Mouse (Mus musculus): ENCODE results near the gene 2510009E07Rik.
"Not testable (repeated sequence)": the region's sequence is repeated elsewhere in the genome, so short reads cannot be mapped to it uniquely, and the experiment has no call there.

The 2510009E07Rik gene

GRCm38 (mm10) chr16:21676791-21677190 lies 17.7 kb downstream of the 2510009E07Rik start:
- no peak for DNase-seq (ENCODE audit: extremely low spot score, low spot score)

DNA sequence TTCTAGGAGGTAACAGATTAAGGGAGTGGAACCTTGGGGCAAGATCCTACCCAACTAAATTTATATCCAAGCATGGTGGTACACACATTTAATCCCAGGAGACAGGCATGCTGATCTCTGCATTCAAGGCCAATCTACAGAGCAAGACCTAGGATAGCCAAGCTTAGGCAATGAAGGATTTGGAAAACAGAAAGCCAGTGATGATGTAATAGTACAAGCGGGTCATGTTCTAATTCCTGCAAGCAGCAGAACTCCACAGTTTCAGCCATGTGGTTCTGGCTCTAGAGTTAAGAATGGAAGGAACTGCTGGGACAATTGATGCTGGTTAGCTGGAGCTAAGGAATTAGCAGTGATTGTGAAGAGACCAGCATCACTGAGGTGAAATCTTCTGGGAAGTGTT lies 20.8 kb downstream of the 2510009E07Rik start:
- not testable (repeated sequence) for DNase-seq (ENCODE audit: extremely low spot score, low spot score)

DNA sequence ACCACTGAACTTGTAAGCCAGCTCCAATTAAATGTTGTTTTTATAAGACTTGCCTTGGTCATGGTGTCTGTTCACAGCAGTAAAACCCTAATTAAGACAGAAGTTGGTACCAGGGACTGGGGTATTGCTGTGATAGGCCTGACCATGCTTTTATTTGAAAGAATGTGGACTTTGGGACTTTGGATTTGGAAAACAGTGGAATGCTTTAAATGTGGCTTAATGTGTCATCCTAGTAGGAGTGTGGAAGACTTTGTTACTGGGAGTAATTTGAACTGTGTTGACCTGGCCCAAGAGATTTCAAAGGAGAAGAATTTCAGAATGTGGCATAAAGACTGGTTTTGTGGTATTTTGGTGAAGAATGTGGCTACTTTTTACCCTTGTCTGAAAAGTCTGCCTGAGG lies 21.4 kb downstream of the 2510009E07Rik start:
- not testable (repeated sequence) for DNase-seq (ENCODE audit: extremely low spot score, low spot score)

- DNase-seq (ENCODE audit: extremely low spot score, low spot score) = no peak
These were observed 22.6 kb downstream of the 2510009E07Rik start for GRCm38 (mm10) chr16:21671878-21672277.

GRCm38 (mm10) chr16:21665423-21665986 lies 29.0 kb downstream of the 2510009E07Rik start:
- DNase-seq (ENCODE audit: extremely low spot score, low spot score) = no peak

DNA sequence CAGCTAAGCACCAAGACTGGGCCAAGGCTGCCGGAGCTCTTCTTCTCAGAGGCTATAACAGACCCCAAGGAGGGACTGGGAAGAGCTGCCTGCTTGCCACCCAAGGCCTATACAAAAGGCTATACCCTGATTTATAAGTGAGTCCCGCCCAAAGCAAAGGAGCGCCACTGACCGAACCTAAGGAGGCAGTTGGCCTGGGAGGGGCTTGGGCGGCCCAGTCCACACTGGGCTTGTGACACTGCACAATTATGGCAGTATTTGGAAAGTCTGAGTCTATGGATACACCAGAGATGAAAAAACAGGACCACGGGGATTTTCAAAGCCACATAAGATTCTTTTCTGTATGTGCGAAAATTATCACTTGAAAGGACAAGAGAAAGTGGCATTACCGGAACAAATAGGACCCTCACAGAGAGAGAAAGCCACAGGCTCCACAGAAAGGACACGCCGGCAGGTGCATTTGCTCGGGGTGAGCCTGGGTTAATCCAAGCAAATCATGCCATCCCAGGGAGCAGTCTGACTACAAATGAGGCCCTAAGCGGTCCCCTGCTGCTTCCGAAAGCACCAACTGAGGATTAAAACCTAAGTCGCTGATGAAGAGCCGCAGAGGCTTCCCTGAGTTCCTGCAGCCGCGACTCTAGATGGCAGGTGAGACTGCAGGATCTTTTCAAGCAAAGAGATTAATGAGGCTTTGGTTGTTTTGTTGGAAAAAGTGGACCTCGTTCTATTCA lies 29.7 kb downstream of the 2510009E07Rik start:
- no peak for DNase-seq (ENCODE audit: extremely low spot score, low spot score)

GRCm38 (mm10) chr16:21655961-21656360 lies 38.5 kb downstream of the 2510009E07Rik start:
- no peak for DNase-seq (ENCODE audit: extremely low spot score, low spot score)

- no peak for DNase-seq (ENCODE audit: extremely low spot score, low spot score)
These were observed 39.2 kb downstream of the 2510009E07Rik start for GRCm38 (mm10) chr16:21655291-21655690.

DNA sequence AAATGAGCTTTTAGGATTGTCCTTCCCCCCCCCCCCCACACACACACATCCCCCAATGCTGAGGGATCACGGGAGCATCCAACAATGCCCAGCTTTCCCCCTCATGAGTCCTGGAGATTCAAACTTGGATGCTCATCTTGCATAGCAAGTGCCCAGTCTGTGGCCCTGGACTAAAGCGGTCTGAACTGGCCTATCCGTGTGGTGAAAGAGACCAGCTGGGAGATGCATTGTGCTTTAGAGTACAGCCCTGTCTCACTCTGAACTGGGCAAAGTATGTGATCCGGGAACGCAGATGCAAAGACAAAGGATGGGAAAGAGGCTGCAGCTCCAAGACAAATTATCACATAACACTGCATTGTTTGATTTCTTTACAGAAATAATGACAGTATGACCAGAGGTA lies 40.1 kb downstream of the 2510009E07Rik start:
- no peak for DNase-seq (ENCODE audit: extremely low spot score, low spot score)

DNA sequence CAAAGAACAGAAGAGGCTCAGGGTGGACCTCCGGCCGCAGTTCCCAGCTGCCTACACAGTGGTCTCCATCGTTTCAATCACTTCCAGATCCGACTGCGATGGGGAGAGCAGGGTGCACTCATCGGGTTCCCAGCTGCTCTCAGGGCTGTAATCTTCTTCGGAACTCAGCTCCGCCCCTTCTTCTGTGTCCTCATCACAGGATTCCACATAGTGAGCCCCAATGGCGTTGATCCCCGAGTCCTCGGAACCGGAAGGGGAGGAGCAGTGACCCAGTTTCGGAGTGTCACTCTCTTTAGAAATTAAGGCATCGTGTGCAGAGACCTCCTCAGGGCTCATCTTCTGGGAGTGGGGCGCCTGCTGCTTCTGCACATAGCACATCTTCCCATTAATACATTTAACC lies 41.3 kb downstream of the 2510009E07Rik start:
- DNase-seq (ENCODE audit: extremely low spot score, low spot score) = no peak

- DNase-seq (ENCODE audit: extremely low spot score, low spot score) = no peak
These were observed 43.3 kb downstream of the 2510009E07Rik start for GRCm38 (mm10) chr16:21651161-21651560.

DNA sequence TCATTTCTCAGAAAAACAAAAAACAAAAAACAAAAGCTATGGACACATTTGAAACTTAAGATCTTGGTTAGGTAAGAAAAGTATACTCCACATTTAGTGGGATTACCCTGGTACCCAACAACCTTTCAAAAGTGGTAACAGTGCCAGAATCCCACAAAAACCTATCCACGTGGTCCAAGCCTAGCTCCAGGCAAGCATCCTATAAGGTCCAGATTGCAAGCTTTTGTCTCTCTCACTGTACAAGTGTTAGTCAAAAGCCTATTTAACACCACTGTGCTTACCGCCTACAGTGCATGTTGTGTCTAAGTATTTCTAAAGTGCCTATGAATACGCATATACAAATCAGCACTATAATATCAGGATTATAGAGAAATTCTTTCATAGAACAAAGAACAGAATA lies 44.2 kb downstream of the 2510009E07Rik start:
- no peak for DNase-seq (ENCODE audit: extremely low spot score, low spot score)

- no peak for DNase-seq (ENCODE audit: extremely low spot score, low spot score)
These were observed 45.7 kb downstream of the 2510009E07Rik start for GRCm38 (mm10) chr16:21648800-21649199.

DNA sequence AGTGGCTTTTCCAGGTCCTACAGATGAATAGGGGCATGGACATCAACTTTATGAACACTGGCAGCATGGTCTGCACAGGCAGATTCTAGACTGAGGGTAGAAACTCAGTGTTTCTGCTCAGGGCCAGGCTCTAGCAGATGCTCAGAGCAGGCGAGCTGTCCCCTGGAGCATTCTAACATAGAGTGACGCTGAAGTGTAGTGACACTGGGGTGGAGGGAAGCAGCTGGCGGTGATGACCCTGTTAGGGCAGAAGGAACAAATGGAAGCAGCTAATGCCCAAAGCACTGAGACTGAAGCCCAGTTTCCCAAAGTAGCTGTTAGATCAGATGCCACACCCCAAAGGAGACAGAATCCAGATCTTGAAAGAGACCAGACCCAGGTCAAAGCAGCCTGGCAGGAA lies 48.0 kb downstream of the 2510009E07Rik start:
- no peak for DNase-seq (ENCODE audit: extremely low spot score, low spot score)

DNA sequence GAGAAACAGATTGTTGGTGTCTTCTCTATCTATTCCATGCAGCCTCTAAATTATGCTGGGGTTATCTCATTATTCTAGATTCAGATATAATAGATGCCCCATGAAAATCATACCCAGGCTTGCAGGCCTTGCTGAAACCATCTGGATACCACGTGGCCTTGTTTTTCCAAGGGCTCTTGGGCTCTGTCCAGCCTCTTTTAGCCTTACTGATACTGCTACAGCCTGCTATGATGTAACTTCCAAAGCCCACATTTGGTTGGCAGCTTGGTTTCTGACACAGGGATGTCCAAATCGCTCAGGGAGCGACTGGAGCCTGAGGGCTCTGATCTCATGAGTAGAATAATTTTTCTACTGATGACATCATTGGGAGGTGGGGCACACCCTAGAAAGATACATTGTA lies 48.5 kb downstream of the 2510009E07Rik start:
- no peak for DNase-seq (ENCODE audit: extremely low spot score, low spot score)

GRCm38 (mm10) chr16:21644574-21644973 lies 49.9 kb downstream of the 2510009E07Rik start:
- DNase-seq (ENCODE audit: extremely low spot score, low spot score) = no peak

DNA sequence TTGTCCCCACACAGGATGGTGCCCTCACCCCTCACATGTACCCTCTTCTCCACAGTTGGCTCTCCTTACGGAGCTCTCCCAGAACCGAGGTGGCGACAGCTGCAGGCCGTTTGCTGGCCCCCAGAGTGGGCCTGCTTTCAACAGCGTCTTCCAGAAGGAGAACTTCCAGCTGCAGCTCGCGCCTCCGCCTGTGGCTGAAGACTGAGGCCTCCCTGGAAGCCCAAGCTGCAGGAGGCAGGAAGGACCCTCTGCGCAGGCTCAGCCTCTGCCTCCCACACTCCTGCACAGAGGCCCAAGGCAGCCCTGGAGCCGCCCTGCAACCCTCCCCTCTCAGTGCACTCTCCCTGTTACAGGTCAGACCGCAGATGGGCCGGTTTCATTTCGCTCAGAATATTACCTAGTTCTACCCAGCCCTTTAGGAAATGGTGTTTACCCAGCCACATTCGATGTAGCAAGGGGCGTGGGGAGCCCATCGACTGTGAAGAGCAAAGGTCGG lies 50.4 kb downstream of the 2510009E07Rik start:
- no peak for DNase-seq (ENCODE audit: extremely low spot score, low spot score)

DNA sequence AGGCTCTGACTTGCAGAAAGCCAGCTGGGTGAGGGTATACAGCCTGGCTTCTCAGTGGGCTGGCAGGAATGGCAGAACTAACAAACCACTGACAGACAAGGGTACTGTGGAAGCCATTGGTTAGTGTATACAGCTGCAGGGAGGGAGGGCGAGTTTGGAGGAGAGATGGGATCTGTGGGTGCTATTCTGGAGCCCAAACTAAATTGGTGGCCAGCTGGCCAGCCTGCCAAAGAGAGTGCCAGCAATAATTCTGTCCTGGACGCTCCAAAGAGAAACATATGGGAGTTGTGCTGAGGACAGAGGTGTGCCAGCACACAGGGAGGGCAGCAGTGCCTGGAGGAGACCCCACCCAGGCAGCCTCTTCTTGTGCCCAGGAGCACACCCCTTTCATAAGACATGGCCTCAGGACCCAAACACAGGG lies 50.8 kb downstream of the 2510009E07Rik start:
- no peak for DNase-seq (ENCODE audit: extremely low spot score, low spot score)

DNA sequence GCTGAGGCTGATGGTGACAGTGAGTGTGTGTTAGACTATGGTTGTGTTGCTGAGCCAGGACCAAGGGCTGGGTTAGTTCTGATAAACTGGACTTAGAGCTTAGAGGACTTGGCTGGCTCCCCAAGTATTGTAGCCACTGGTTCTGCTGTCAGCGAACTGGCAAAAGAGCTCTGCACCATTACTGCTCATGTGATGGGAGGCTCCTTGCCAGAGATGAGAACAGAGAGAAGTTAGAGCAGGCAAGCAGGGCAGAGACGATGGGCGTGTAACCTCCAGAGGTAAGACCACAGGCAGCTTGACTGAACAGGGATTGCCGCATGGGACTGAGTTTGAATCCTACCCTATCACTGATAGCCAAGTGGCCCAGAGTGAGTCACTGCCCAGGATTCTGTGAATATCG lies 51.6 kb downstream of the 2510009E07Rik start:
- no peak for DNase-seq (ENCODE audit: extremely low spot score, low spot score)

DNA sequence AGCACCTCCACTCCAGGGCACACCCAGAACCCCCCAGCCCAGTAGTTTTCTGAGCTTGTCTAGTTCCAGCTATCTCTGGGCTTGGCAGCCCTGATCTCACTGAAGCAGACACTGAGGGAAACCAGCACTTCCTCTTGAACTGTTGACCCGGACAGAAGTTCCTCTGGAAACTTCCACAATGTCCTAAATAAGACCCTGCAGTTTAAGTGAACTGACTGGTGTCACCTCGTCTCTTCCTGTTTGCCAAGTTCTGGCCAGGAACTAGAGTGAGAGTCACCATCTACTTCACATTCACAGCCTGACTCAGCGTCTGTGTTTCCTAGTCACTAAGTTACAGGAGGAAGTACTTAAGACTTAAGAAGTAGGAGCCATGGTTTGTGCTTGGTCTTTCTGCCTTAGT lies 52.5 kb downstream of the 2510009E07Rik start:
- no peak for DNase-seq (ENCODE audit: extremely low spot score, low spot score)

- no peak for DNase-seq (ENCODE audit: extremely low spot score, low spot score)
These were observed 53.5 kb downstream of the 2510009E07Rik start for GRCm38 (mm10) chr16:21640766-21641499.

DNA sequence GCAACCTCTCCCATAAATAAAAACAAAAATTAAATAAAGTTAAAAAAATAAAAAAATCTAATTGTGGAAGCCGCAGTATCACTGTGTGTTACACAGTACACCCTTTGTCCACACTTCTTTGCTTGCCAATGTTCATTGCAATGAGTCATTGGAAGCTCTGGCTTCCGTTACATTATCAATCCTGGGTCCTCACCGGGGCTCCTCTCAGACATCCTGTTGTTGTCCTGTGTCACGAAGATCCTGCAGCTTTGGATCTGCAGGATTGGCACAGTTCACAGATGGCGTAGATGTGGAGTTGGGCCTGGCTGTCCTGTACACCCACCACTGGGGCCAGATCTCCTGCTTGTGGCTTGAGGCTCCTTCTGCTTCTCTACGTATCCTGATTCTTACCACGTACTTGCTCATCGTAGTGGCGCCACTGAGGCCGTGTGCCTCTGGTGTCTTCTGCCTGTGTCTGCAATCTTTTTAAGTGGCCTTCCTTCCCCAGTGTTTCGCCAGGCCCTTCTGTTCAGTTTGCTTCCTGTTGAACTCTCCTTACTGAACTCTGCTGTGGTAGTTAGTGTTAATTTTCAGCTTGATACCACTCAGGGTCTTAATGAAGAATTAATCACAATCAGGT lies 57.2 kb downstream of the 2510009E07Rik start:
- no peak for DNase-seq (ENCODE audit: extremely low spot score, low spot score)
